In genomic region chr1:74505721-74506464, GRCm38 (mm10) we compare ENCODE assay signal across 8 mouse cellular contexts. TPM values are rescaled to one million over a fixed set of nuclear protein-coding genes. Genes with fewer than 3 reads are reported as not detected.
DNase-seq lines count a peak whose midpoint lies in the region; ATAC-seq and TF ChIP-seq lines count a peak whose summit lies in the region.

Gene Cnot9 (plus strand): TSS chr1:74506058.

- peak; percentile 99 for DNase-seq in c-Kit-positive CD71-positive TER-119-positive erythroid progenitor cells, embryonic 14.5 days (ENCODE audit: low spot score)
- peak; percentile 99 for DNase-seq in heart, postnatal 0 days (ENCODE audit: low spot score)
- peak; percentile 100 for DNase-seq in kidney, postnatal 4 days

- H3K4me1 ChIP-seq in E14TG2a.4 (replicated peaks; ENCODE audit: low read depth, low read length), result peaks cover 60% of the 10 kb centered on the region
- peaks cover 31% of the 10 kb centered on the region for H3K4me1 ChIP-seq in forebrain, embryonic 12.5 days
- H3K4me1 ChIP-seq in heart, postnatal 0 days (ENCODE audit: control insufficient read depth, insufficient read depth), result peaks cover 19% of the 10 kb centered on the region; the same call in 1 of the 2 replicates
- peaks cover 17% of the 10 kb centered on the region for H3K4me1 ChIP-seq in liver, embryonic 16.5 days (ENCODE audit: control insufficient read depth, low read depth, low read length)
- peaks cover 48% of the 10 kb centered on the region for H3K4me1 ChIP-seq in neural tube, embryonic 13.5 days (replicated peaks)
- no peaks in the 10 kb centered on the region; the same call in 1 of the 2 replicates for H3K4me1 ChIP-seq in testis, adult 2 months (ENCODE audit: control insufficient read depth, insufficient read depth, low read length)

- ATAC-seq in forebrain, embryonic 12.5 days (ENCODE audit: low FRiP score), result peak; percentile 99
- ATAC-seq in heart, postnatal 0 days (ENCODE audit: insufficient read depth, low read depth), result peak; percentile 100
- peak; percentile 98 for ATAC-seq in liver, embryonic 16.5 days (ENCODE audit: low read depth)
- ATAC-seq in neural tube, embryonic 13.5 days (ENCODE audit: low read depth), result peak; percentile 100

- TF ChIP-seq CTCF in E14TG2a.4 (conservative IDR thresholded peaks at IDR 0.05; ENCODE audit: low read length), result no peak
- TF ChIP-seq CTCF in heart, postnatal 0 days (IDR thresholded peaks at IDR 0.05; ENCODE audit: low read depth), result no peak
- TF ChIP-seq CTCF in testis, adult 2 months (IDR thresholded peaks at IDR 0.05; ENCODE audit: control insufficient read depth, insufficient read depth, insufficient replicate concordance, low read depth, low read length), result no peak

- H3K4me3 ChIP-seq in E14TG2a.4 (replicated peaks; ENCODE audit: low read length), result peak within 1 kb of the TSS; percentile 96
- peak within 1 kb of the TSS; percentile 88 for H3K4me3 ChIP-seq in forebrain, embryonic 12.5 days (replicated peaks)
- H3K4me3 ChIP-seq in heart, postnatal 0 days (ENCODE audit: low read depth, low read length), result peak within 1 kb of the TSS; percentile 92
- peak within 1 kb of the TSS; percentile 99 for H3K4me3 ChIP-seq in liver, embryonic 16.5 days (ENCODE audit: low read depth, low read length)
- H3K4me3 ChIP-seq in neural tube, embryonic 13.5 days, result peak within 1 kb of the TSS; percentile 87
- H3K4me3 ChIP-seq in testis, adult 2 months (ENCODE audit: control insufficient read depth, low read depth, low read length), result peak within 1 kb of the TSS; percentile 97

- under 1% methylated on average over 62 of the region's 64 CpGs for WGBS in forebrain, embryonic 12.5 days
- under 1% methylated on average over 53 of the region's 64 CpGs for WGBS in heart, postnatal 0 days
- WGBS in liver, embryonic 16.5 days (ENCODE audit: insufficient replicate concordance), result under 1% methylated on average over 62 of the region's 64 CpGs
- under 1% methylated on average over 64 of the region's 64 CpGs for WGBS in neural tube, embryonic 13.5 days

- peak; percentile 87 for TF ChIP-seq POLR2A in testis, adult 2 months (IDR thresholded peaks at IDR 0.05; ENCODE audit: control insufficient read depth, low read depth, low read length)

- H3K27me3 ChIP-seq in E14TG2a.4 (ENCODE audit: insufficient read depth, low read length), result no peaks in the 10 kb centered on the region
- H3K27me3 ChIP-seq in forebrain, embryonic 12.5 days, result no peaks in the 10 kb centered on the region
- H3K27me3 ChIP-seq in heart, postnatal 0 days (ENCODE audit: control insufficient read depth, insufficient read depth, low read length), result no peaks in the 10 kb centered on the region
- no peaks in the 10 kb centered on the region for H3K27me3 ChIP-seq in liver, embryonic 16.5 days (ENCODE audit: control insufficient read depth, insufficient read depth, low read depth, low read length)
- no peaks in the 10 kb centered on the region for H3K27me3 ChIP-seq in neural tube, embryonic 13.5 days
- H3K27me3 ChIP-seq in testis, adult 2 months (ENCODE audit: control insufficient read depth, insufficient read depth, low read length), result no peaks in the 10 kb centered on the region

- no peak for TF ChIP-seq EP300 in heart, postnatal 0 days (IDR thresholded peaks at IDR 0.05; ENCODE audit: low read depth)

- peak within 1 kb of the TSS; percentile 87 for H3K4me2 ChIP-seq in forebrain, embryonic 12.5 days
- peak within 1 kb of the TSS; percentile 97 for H3K4me2 ChIP-seq in heart, postnatal 0 days (ENCODE audit: low read depth, low read length)
- peak within 1 kb of the TSS; percentile 93 for H3K4me2 ChIP-seq in liver, embryonic 16.5 days (ENCODE audit: low read depth, low read length)
- peak within 1 kb of the TSS; percentile 92 for H3K4me2 ChIP-seq in neural tube, embryonic 13.5 days

- H3K27ac ChIP-seq in forebrain, embryonic 12.5 days, result peak within 1 kb of the TSS; percentile 93
- peak within 1 kb of the TSS; percentile 83 for H3K27ac ChIP-seq in heart, postnatal 0 days (ENCODE audit: low read depth)
- peak within 1 kb of the TSS; percentile 94 for H3K27ac ChIP-seq in liver, embryonic 16.5 days (ENCODE audit: low read length)
- peak within 1 kb of the TSS; percentile 90 for H3K27ac ChIP-seq in neural tube, embryonic 13.5 days (replicated peaks)
- H3K27ac ChIP-seq in testis, adult 2 months (ENCODE audit: control insufficient read depth, insufficient read depth, low read depth, low read length), result peak within 1 kb of the TSS; percentile 99

- peak within 1 kb of the TSS; percentile 89 for H3K9ac ChIP-seq in forebrain, embryonic 12.5 days
- peak within 1 kb of the TSS; percentile 74 for H3K9ac ChIP-seq in heart, postnatal 0 days (replicated peaks; ENCODE audit: low read depth, low read length)
- peak within 1 kb of the TSS; percentile 97 for H3K9ac ChIP-seq in liver, embryonic 16.5 days (ENCODE audit: low read depth, low read length)
- peak within 1 kb of the TSS; percentile 85 for H3K9ac ChIP-seq in neural tube, embryonic 13.5 days

- H3K36me3 ChIP-seq in E14TG2a.4 (ENCODE audit: insufficient read depth, low read length), result peaks cover 39% of the 10 kb centered on the region
- H3K36me3 ChIP-seq in forebrain, embryonic 12.5 days (replicated peaks), result no peaks in the 10 kb centered on the region
- H3K36me3 ChIP-seq in heart, postnatal 0 days (replicated peaks; ENCODE audit: control insufficient read depth, insufficient read depth, low read length), result no peaks in the 10 kb centered on the region
- no peaks in the 10 kb centered on the region for H3K36me3 ChIP-seq in liver, embryonic 16.5 days (ENCODE audit: control insufficient read depth, insufficient read depth)
- H3K36me3 ChIP-seq in neural tube, embryonic 13.5 days, result no peaks in the 10 kb centered on the region
- no peaks in the 10 kb centered on the region for H3K36me3 ChIP-seq in testis, adult 2 months (ENCODE audit: control insufficient read depth, insufficient read depth, low read length)

- no peaks in the 10 kb centered on the region for H3K9me3 ChIP-seq in E14TG2a.4 (ENCODE audit: low read length)
- H3K9me3 ChIP-seq in forebrain, embryonic 12.5 days, result no peaks in the 10 kb centered on the region
- no peaks in the 10 kb centered on the region for H3K9me3 ChIP-seq in heart, postnatal 0 days (replicated peaks; ENCODE audit: control insufficient read depth, low read length)
- no peaks in the 10 kb centered on the region for H3K9me3 ChIP-seq in liver, embryonic 16.5 days (replicated peaks; ENCODE audit: control insufficient read depth, low read length)
- H3K9me3 ChIP-seq in neural tube, embryonic 13.5 days, result no peaks in the 10 kb centered on the region

RNA-seq across cellular contexts. Expression of gene Cnot9, which starts in this region (rescaled TPM):
- polyA plus RNA-seq in forebrain, embryonic 12.5 days (2016; fragmentation: Nextera tagmentation; extraction: Ambion mirVana), result 77.5 and 84.2 TPM in 2 replicates
- total RNA-seq in heart, postnatal 0 days (2014; rRNA removed; ENCODE audit: low replicate concordance), result 7.4 and 10.7 TPM in 2 replicates
- polyA plus RNA-seq in heart, postnatal 0 days (2015; fragmentation: Nextera tagmentation; extraction: Ambion mirVana), result 18.2 and 19.4 TPM in 2 replicates
- 27.2 and 28.9 TPM in 2 replicates for polyA plus RNA-seq in liver, embryonic 16.5 days (2015; fragmentation: Nextera tagmentation; extraction: Ambion mirVana)
- 46.8 and 48.9 TPM in 2 replicates for polyA plus RNA-seq in neural tube, embryonic 13.5 days (2015; fragmentation: Nextera tagmentation; extraction: Ambion mirVana)
- 22.4 and 26.6 TPM in 2 replicates for polyA plus RNA-seq in testis, adult 2 months (2012; rRNA removed)

Comparison
In these comparisons a context has a peak if more than half of its experiments do, and no peak if none do; other contexts are left out.
1. Peak in every context shown above with its lines: DNase-seq, ATAC-seq, H3K4me3 ChIP-seq and H3K27ac ChIP-seq.